Mouse (Mus musculus) cortical plate, adult 2 months (tissue): ENCODE data around the gene A430078G23Rik. TPM values are rescaled to one million over a fixed set of nuclear protein-coding genes. Genes with fewer than 3 reads are reported as not detected.

Source experiments
- H3K27ac ChIP-seq: fragments of 200-500 bp; 2 replicates; pipeline ENCODE4 v1.5.1; 2012; ENCODE audit warnings: low read length, control low read depth, inconsistent platforms; ENCODE audit not compliant: insufficient read depth
- H3K4me1 ChIP-seq: fragments of 200-500 bp; 2 replicates; pipeline ENCODE4 v1.6.1; 2011; ENCODE audit warnings: low read length; ENCODE audit not compliant: control insufficient read depth, insufficient read depth
- H3K4me3 ChIP-seq: fragments of 200-500 bp; 2 replicates; pipeline ENCODE4 v1.5.1; 2011; ENCODE audit warnings: mild to moderate bottlenecking, low read length, control low read depth; ENCODE audit not compliant: insufficient read depth
- CTCF ChIP-seq: fragments of 200-500 bp; IDR thresholded peaks from 2 replicates; pipeline ENCODE4 v1.5.1; 2011; ENCODE audit warnings: mild to moderate bottlenecking, control low read depth, low read length; ENCODE audit not compliant: insufficient read depth; ENCODE audit errors: extremely low read depth
- POLR2A ChIP-seq: fragments of 200-500 bp; IDR thresholded peaks from 2 replicates; pipeline ENCODE4 v1.6.1; 2011; ENCODE audit warnings: mild to moderate bottlenecking, low read length, control low read depth; ENCODE audit not compliant: insufficient read depth; ENCODE audit errors: extremely low read depth
- polyA plus RNA-seq: library from polyadenylated mRNA; depleted of rRNA; stranded (reverse); fragments of >200 nt; gene quantifications from 2 replicates; pipeline ENCODE4 v1.2.3, GENCODE M21; 2012

A430078G23Rik gene
- polyA plus RNA-seq, 1 experiment = not detected

DNA sequence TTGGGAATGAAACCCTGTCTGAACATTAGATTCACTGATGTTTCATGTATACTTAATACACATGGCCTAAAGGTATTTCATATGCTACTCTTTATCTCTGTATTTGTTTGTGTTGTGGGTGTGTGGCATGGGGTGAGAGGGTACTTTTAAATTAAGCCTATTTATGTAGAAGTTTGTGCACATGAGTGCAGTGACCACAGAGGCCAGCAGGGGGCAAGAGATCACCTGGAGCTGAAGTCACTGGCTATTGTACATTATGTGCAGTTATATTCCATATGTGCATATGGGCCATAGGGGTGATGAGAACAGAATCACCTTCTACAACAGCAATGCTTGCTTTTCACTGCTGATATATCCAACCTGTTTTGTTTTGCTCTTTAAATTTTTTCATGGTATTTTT is 22.5 kb downstream of the A430078G23Rik start:
- no peak overlapping the region for H3K4me3 ChIP-seq

GRCm38 (mm10) chr8:3376641-3377274 is 23.5 kb downstream of the A430078G23Rik start:
- no peak overlapping the region for H3K4me3 ChIP-seq
- H3K4me1 ChIP-seq = no peaks in the 10 kb centered on the region
- no peak overlapping the region for H3K27ac ChIP-seq
- no peak for TF ChIP-seq POLR2A
- no peak for TF ChIP-seq CTCF

More for the DNA sequence above, 22.5 kb downstream of the A430078G23Rik start:
- TF ChIP-seq POLR2A = no peak
- no peak for TF ChIP-seq CTCF
- Histone ChIP-seq H3K4me1 (no peaks in the 10 kb centered on the region), H3K27ac (no peak overlapping the region)

DNA sequence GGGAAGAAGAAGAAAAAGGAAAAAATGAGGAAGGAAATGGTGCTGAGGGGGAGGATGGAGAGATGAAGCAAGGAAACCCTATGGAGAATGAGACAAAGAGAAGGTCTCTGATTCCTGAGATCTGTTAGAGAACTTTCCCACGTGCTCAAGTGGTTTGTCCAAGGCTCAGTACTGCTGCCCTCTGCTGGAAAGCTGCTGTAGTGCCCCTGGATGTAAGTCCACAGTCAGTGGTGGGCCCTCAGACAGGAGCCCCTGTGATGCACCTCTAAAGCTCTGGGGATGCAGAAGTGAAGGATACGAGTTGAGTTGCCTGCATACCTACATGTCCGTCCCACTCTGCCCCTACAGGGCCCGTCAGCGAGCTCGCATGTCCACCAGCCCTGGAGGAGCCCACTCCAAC is 34.1 kb downstream of the A430078G23Rik start:
- H3K4me1 ChIP-seq = no peaks in the 10 kb centered on the region; the same call in 1 of the 2 replicates
- TF ChIP-seq CTCF (peak; percentile 73), POLR2A (no peak)
- no peak overlapping the region for H3K4me3 ChIP-seq
- no peak overlapping the region for H3K27ac ChIP-seq

- TF ChIP-seq POLR2A = no peak
- no peak for TF ChIP-seq CTCF
- Histone ChIP-seq H3K4me1 (peaks cover under 1% of the 10 kb centered on the region; the same call in 1 of the 2 replicates), H3K4me3 (no peak overlapping the region), H3K27ac (no peak overlapping the region)
Measured at GRCm38 (mm10) chr8:3388591-3389338, 35.5 kb downstream of the A430078G23Rik start.

GRCm38 (mm10) chr8:3389506-3389905 is 36.3 kb downstream of the A430078G23Rik start:
- H3K4me1 ChIP-seq = peaks cover 3% of the 10 kb centered on the region; the same call in 1 of the 2 replicates
- no peak for TF ChIP-seq CTCF
- no peak for TF ChIP-seq POLR2A

DNA sequence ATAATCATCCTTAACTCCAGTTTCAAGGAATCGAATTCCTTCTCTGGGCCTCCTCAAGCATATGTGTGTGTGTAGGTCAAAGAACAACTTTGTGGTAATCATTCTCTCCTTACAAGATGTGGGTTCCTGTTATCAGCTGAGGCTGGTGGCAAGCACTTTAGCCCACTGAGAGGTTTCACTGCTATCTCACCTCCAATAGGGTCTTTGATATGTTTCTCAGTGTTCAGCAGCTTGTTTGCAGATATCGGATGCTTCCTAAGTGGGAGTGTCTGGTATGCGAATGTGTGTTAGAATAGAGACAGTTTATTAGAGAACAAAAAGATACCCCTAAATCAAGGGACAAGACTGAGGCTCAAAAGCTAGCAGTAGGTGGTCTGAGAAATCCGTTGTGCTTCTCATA is 39.1 kb downstream of the A430078G23Rik start:
- TF ChIP-seq POLR2A = no peak
- no peak for TF ChIP-seq CTCF
- H3K4me3 ChIP-seq = peak overlapping the region; percentile 98
- H3K4me1 ChIP-seq = peaks cover 3% of the 10 kb centered on the region; the same call in 1 of the 2 replicates
- no peak overlapping the region for H3K27ac ChIP-seq

More at GRCm38 (mm10) chr8:3389506-3389905, 36.3 kb downstream of the A430078G23Rik start:
- Histone ChIP-seq H3K4me3 (no peak overlapping the region), H3K27ac (no peak overlapping the region)

- Histone ChIP-seq H3K4me3 (peak within 1 kb of the TSS; percentile 98), H3K27ac (0 out of 2 replicates have a peak within 1 kb of the TSS, but pooled peaks have one; percentile 34), H3K4me1 (peaks cover 3% of the 10 kb centered on the region; the same call in 1 of the 2 replicates)
- TF ChIP-seq CTCF = no peak
- peak; percentile 64 for TF ChIP-seq POLR2A
Measured at GRCm38 (mm10) chr8:3392771-3393710, 39.8 kb downstream of the A430078G23Rik start, which contains the start of gene Arhgef18. Gene Arhgef18 (plus strand): TSS chr8:3393006.

GRCm38 (mm10) chr8:3394600-3394999 is 41.4 kb downstream of the A430078G23Rik start:
- Histone ChIP-seq H3K4me3 (no peak overlapping the region), H3K27ac (no peak overlapping the region), H3K4me1 (peaks cover 3% of the 10 kb centered on the region; the same call in 1 of the 2 replicates)
- TF ChIP-seq POLR2A (no peak), CTCF (no peak)

GRCm38 (mm10) chr8:3395246-3395645 is 42.0 kb downstream of the A430078G23Rik start:
- peaks cover 3% of the 10 kb centered on the region; the same call in 1 of the 2 replicates for H3K4me1 ChIP-seq
- no peak overlapping the region for H3K4me3 ChIP-seq
- no peak overlapping the region for H3K27ac ChIP-seq
- TF ChIP-seq CTCF = no peak
- TF ChIP-seq POLR2A = no peak
